Mouse (Mus musculus): ENCODE measurements around the gene Nabp2.

The Nabp2 gene

GRCm38 (mm10) chr10:128388941-128389340 is 22.4 kb downstream of the Nabp2 start:
- no peak for DNase-seq (ENCODE audit: low spot score in 2 of 2)

- DNase-seq (ENCODE audit: low spot score in 2 of 2), result no peak
These were observed 25.4 kb downstream of the Nabp2 start for GRCm38 (mm10) chr10:128385902-128386301.

- DNase-seq (ENCODE audit: low spot score in 2 of 2), result no peak
These were observed 28.8 kb downstream of the Nabp2 start for GRCm38 (mm10) chr10:128382482-128382881.

GRCm38 (mm10) chr10:128380565-128380964 is 30.7 kb downstream of the Nabp2 start:
- no peak for DNase-seq (ENCODE audit: low spot score in 2 of 2)

- no peak for DNase-seq (ENCODE audit: low spot score in 2 of 2)
These were observed 32.0 kb downstream of the Nabp2 start for GRCm38 (mm10) chr10:128379260-128379659.

- no peak for DNase-seq (ENCODE audit: low spot score in 2 of 2)
These were observed 32.8 kb downstream of the Nabp2 start for GRCm38 (mm10) chr10:128378462-128378861.

GRCm38 (mm10) chr10:128377940-128378448 is 33.3 kb downstream of the Nabp2 start:
- DNase-seq (ENCODE audit: low spot score in 2 of 2), result no peak

- peak; percentile 33 to 44 for DNase-seq (ENCODE audit: low spot score in 2 of 2)
These were observed 33.9 kb downstream of the Nabp2 start for GRCm38 (mm10) chr10:128377222-128377939.

- DNase-seq (ENCODE audit: low spot score in 2 of 2), result peak; percentile 62 to 89
These were observed 34.7 kb downstream of the Nabp2 start, which contains the start of gene Ankrd52 for GRCm38 (mm10) chr10:128376455-128377211. Gene Ankrd52 (plus strand): TSS chr10:128377115.

- DNase-seq (ENCODE audit: low spot score in 2 of 2), result no peak
These were observed 35.2 kb downstream of the Nabp2 start for GRCm38 (mm10) chr10:128376099-128376454.

- no peak for DNase-seq (ENCODE audit: low spot score in 2 of 2)
These were observed 36.9 kb downstream of the Nabp2 start for GRCm38 (mm10) chr10:128374393-128374792.

GRCm38 (mm10) chr10:128372989-128373748 is 38.1 kb downstream of the Nabp2 start:
- DNase-seq (ENCODE audit: low spot score in 2 of 2), result no peak

GRCm38 (mm10) chr10:128372142-128372541 is 39.1 kb downstream of the Nabp2 start:
- DNase-seq (ENCODE audit: low spot score in 2 of 2), result no peak

GRCm38 (mm10) chr10:128370601-128371000 is 40.7 kb downstream of the Nabp2 start:
- DNase-seq (ENCODE audit: low spot score in 2 of 2), result no peak

GRCm38 (mm10) chr10:128370021-128370420 is 41.3 kb downstream of the Nabp2 start:
- no peak for DNase-seq (ENCODE audit: low spot score in 2 of 2)

- no peak for DNase-seq (ENCODE audit: low spot score in 2 of 2)
These were observed 41.7 kb downstream of the Nabp2 start for GRCm38 (mm10) chr10:128369599-128369998.

GRCm38 (mm10) chr10:128369218-128369543 is 42.1 kb downstream of the Nabp2 start:
- DNase-seq (ENCODE audit: low spot score in 2 of 2), result no peak

GRCm38 (mm10) chr10:128368402-128369217 is 42.7 kb downstream of the Nabp2 start, which contains the start of gene Coq10a:
Gene Coq10a (minus strand): TSS chr10:128368997.
- peak; percentile 85 to 87 for DNase-seq (ENCODE audit: low spot score in 2 of 2)

- DNase-seq (ENCODE audit: low spot score in 2 of 2), result no peak
These were observed 43.3 kb downstream of the Nabp2 start for GRCm38 (mm10) chr10:128367899-128368401.

GRCm38 (mm10) chr10:128362568-128362967 is 48.7 kb downstream of the Nabp2 start:
- peak in 1 of 2 experiments; percentile 48 for DNase-seq (ENCODE audit: low spot score in 2 of 2)

- no peak for DNase-seq (ENCODE audit: low spot score in 2 of 2)
These were observed 49.5 kb downstream of the Nabp2 start for GRCm38 (mm10) chr10:128361836-128362235.

All from thymus, postnatal 10 days (tissue).